Mouse (Mus musculus) lung, postnatal 4 days (tissue): ENCODE measurements at regions not wholly inside any gene's neighbourhood (a gene's known extent, or its start where the extent isn't known, plus 50 kb on each side); places are given as distances from the start of the nearest gene placed in this dataset.

Experiments
- DNase-seq, 2 experiments: peaks; one replicate each; pipeline ENCODE4 v3.0.0; 2021

DNA sequence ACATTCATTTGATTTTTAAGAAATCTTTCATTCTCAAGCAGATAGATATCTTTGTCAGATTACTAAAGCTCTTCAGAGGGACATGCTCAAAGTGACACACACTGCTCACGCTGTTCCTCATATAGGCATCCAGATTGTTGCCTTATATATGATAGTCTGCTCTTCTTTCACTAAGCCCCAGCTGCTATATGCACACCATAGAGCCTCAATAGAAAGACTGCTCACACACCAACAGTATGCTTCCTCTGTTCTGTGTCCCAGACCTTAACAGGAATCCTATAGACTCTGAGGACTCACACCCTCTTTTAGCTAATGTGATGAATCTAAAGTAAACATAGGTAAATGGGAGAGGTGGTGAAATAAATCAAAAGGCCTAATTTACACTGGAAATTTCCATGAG is 561.8 kb downstream of the Smarca1 start:
- DNase-seq = no peak

DNA sequence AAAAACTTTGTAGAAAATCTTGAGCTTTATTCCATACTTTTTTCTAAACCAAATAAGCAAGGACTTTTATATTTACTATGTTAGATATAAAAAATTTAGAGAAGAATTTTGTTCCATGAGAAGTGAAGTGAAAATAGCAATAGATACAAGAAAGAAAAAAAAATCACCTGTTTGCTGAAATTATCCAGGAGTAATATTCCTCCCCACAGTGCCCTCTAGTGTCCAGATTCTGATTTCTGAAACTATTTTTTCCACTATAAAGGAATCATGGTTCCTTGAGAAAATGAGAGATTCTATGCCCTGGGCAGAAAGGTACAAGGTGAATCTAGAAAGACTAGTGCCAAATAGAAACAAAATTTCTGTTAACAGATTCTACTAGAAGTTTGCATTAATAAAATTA is 564.0 kb downstream of the Smarca1 start:
- DNase-seq = no peak

DNA sequence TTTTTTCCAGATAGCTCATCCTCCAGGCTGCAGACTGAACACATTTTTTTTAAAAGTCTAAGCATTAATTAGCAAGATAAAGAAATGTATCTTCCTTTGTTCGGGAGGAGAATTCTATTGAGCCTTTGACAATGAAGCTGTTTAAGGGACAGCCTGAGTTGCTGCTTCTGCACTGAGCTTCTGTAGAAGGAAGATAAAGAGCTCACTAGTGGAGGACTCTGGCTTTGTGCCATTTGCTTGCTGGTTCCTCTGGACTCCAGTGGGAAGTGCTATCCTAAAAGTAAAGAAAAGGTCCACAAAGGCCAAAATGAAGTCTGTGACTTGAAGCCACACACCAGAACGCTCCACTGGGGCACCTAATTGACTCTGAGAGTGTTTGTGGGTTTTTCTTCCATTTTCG is 577.0 kb downstream of the Smarca1 start:
- DNase-seq = no peak

DNA sequence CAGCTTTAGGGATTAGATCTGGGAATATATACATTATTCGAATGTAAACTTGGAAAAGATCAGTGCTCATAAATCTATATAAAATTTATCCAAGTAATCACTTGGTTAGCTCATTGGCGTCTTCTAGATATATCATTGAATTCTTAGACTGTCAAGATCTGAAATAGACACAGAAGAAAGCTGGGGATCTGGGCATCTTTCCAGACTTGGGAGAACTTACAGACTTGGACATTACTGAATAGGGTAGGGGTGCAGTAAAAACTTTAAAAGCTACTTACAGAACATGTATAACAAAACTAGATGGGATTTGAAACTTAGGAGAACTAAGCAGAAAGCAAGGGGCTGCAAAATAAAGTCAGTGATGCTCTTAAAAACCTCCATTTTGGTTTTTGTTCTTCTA is 585.6 kb downstream of the Smarca1 start:
- no peak for DNase-seq

DNA sequence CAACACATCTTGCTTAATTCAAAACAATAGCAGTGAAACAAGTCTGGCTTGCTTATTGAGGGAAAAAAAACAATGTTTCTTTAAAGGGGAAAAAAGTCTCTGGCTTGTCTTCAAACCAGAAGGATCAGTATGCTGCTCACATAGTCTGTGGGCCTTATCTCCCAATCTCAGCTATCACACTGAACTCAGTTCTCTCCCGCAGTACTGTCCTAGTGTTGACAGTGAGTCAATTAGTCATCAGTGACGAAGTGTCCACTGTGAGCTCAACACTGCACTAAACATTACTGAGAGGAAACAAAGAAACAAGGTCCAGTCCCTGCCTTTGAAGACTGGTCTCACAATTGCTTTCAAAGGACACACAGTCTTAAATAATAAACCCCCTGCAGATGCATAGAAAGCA is 589.2 kb downstream of the Smarca1 start:
- no peak for DNase-seq

DNA sequence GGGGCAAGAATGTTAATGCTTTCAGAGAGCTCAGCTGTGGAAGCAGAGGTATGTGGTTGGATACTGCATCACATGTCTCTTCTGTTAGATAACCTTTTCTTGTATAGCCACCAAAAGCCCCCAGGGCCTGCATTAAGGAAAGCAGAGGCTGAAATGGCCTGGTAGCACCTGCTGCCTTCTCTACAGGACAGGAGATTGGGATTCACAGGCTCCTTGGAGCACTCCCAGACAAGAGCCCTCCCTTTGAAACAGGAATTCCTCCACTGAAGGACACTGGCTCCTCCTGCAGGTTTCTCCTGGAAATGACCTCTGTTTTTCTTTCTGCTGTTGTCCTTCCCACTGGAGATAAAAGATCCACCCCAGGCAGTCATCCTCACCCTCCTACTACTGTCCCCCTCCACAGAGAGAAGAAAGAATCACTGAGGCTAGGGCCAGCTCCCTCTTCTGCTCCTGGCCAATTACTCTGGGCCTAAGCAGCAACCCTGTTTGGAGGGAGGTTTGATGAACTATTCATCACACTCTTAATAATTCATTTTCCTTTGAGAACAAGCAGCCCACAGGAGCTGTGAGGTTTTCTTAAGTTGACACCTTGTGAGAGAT is 600.1 kb downstream of the Smarca1 start:
- DNase-seq = peak; percentile 9 to 10
